Mouse (Mus musculus) B cell, adult 62 days (primary cell): ENCODE measurements around the gene Tnfrsf18. TPM values are rescaled to one million over a fixed set of nuclear protein-coding genes. Genes with fewer than 3 reads are reported as not detected.

Source experiments
- total RNA-seq: library from RNA; stranded (reverse); gene quantifications from 4 replicates; pipeline ENCODE4 v1.2.4, GENCODE M21; 2023

Gene Tnfrsf18
- 11.4 to 20.8 TPM (median 16.6 TPM) in 4 replicates for total RNA-seq

DNA sequence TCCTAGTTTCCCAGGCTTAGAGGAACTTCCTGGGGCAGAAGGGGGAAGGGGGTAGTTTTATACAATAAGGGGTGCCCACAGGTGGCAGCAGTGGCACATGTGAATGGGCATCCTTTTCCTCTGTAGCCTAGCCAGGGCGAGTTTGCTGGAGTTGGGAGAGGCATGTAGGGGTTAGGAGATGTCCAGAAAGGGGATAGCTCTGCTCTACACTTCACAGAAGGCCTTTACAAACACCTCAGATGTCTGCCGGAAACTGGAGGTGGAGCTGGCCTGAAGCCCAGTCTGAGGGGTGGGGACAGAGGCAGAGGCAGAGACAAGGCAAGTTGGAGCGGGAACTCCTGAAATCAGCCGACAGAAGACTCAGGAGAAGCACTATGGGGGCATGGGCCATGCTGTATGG is at the start of gene Tnfrsf18:
Gene Tnfrsf18 (plus strand): TSS at position 152 of the 400 bp plus-strand sequence.

DNA sequence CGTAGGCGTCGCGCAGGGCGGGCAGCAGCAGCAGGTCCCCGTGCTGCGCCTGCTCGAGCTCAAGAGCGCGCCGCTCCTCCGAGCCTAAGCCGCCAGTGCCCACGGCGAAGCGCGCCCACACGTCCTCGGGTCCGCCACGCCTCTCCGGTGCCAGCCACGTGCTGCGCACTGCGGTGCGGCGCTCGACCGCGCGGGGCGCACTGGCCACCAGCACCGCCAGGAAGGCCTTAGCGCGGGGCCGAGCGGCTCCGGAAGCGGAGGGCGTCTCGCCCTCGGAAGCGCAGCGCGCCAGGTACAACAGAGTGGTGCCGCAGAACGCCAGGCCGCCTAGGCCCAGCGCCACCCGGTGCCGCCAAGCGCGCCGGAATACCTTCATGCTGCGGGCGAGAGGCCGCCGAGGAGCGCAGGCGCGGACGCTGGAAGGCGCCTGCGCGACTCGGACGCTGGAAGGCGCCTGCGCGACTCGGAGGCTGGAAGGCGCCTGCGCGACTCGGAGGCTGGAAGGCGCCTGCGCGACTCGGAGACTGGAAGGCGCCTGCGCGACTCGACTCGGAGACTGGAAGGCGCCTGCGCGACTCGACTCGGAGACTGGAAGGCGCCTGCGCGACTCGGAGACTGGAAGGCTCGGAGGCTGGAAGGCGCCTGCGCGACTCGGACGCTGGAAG is 33.6 kb upstream of the Tnfrsf18 start, which contains the start of the genes B3galt6 and Sdf4:
Gene B3galt6 (minus strand): TSS at position 409 of the 665 bp plus-strand sequence.
Gene Sdf4 (plus strand): TSS at position 632 of the 665 bp plus-strand sequence.

DNA sequence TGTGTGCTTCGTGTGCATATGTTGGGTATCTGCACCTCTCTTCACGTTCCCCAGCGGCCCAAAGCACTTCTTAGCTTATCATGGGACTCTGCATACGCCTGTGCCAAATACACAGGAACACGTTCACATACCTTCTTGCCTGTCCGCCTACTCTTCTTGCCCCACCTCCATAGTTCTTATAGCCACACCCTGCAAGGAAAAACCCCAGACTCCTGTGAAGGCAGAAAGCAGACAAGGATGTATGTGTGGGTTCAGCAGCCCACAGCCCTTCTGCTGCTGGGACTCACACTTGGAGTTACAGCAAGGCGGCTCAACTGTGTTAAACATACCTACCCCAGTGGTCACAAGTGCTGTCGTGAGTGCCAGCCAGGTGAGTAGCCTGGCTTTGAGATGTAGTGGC is 12.3 kb upstream of the Tnfrsf18 start, which contains the start of gene Tnfrsf4:
Gene Tnfrsf4 (plus strand): TSS at position 207 of the 400 bp plus-strand sequence.

DNA sequence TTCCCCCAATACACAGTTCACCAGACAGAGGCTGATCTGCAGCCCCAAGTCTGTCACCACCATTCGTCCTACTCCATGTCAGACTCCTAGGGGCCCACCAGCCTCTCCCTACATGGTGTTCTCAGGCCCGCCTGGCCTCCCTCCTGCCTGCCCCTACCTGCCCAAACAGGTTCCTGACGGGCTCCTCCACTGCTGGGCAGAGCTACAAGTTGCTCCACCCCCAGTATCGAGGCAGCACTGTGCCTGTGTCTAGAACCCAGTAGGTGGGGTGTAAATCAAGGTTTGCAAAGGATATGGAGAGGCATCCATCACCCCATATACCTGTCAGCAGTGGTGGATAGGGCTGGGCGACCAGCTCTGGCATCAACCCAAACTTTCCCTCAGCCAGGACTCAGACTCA is 33.3 kb downstream of the Tnfrsf18 start, which contains the start of gene Ttll10:
Gene Ttll10 (minus strand): TSS at position 154 of the 400 bp plus-strand sequence.

Other genes starting within 250 kb of the Tnfrsf18 start
- gene Tmem88b, start 240.3 kb upstream of the Tnfrsf18 start, total RNA-seq, result not detected in 4 replicates
- gene Ankrd65, start 235.7 kb upstream of the Tnfrsf18 start, total RNA-seq, result not detected in 4 replicates
- 33.6 to 45.8 TPM (median 44.3 TPM) in 4 replicates for gene Mrpl20, start 223.3 kb upstream of the Tnfrsf18 start, total RNA-seq
- 218 to 240 TPM (median 224 TPM) in 4 replicates for gene Ccnl2, start 213.7 kb upstream of the Tnfrsf18 start, total RNA-seq
- gene Aurkaip1, start 194.9 kb upstream of the Tnfrsf18 start, total RNA-seq, result 68.9 to 81.9 TPM (median 72.2 TPM) in 4 replicates
- 7.0 to 12.1 TPM (median 9.7 TPM) in 4 replicates for gene Mxra8, start 186.5 kb upstream of the Tnfrsf18 start, total RNA-seq
- 70.4 to 73.0 TPM (median 71.2 TPM) in 4 replicates for gene Dvl1, start 178.8 kb upstream of the Tnfrsf18 start, total RNA-seq
- 0.47 to 1.2 TPM (median 1.0 TPM) in 4 replicates for gene Tas1r3, start 162.8 kb upstream of the Tnfrsf18 start, total RNA-seq
- gene Cptp, start 156.7 kb upstream of the Tnfrsf18 start, total RNA-seq, result 8.7 to 10.9 TPM (median 9.2 TPM) in 4 replicates
- 40.8 to 62.5 TPM (median 53.3 TPM) in 4 replicates for gene Ints11, start 156.6 kb upstream of the Tnfrsf18 start, total RNA-seq
- gene Pusl1, start 134.4 kb upstream of the Tnfrsf18 start, total RNA-seq, result 20.2 to 29.6 TPM (median 25.4 TPM) in 4 replicates
- 56.9 to 83.6 TPM (median 66.9 TPM) in 4 replicates for gene Acap3, start 134.3 kb upstream of the Tnfrsf18 start, total RNA-seq
- gene Ube2j2, start 82.3 kb upstream of the Tnfrsf18 start, total RNA-seq, result 108 to 126 TPM (median 115 TPM) in 4 replicates
- 1.3 to 4.5 TPM (median 2.2 TPM) in 4 replicates for gene C1qtnf12, start 63.8 kb upstream of the Tnfrsf18 start, total RNA-seq
- gene B3galt6, start 33.5 kb upstream of the Tnfrsf18 start, total RNA-seq, result 2.3 to 2.6 TPM (median 2.6 TPM) in 4 replicates
- gene Sdf4, start 33.3 kb upstream of the Tnfrsf18 start, total RNA-seq, result 113 to 137 TPM (median 123 TPM) in 4 replicates
- 7.1 to 10.8 TPM (median 9.4 TPM) in 4 replicates for gene Tnfrsf4, start 12.3 kb upstream of the Tnfrsf18 start, total RNA-seq
- not detected in 4 replicates for gene Ttll10, start 33.2 kb downstream of the Tnfrsf18 start, total RNA-seq
- gene 9430015G10Rik, start 83.8 kb downstream of the Tnfrsf18 start, total RNA-seq, result 52.8 to 58.1 TPM (median 55.8 TPM) in 4 replicates
- gene Rnf223, start 104.3 kb downstream of the Tnfrsf18 start, total RNA-seq, result 0.45 to 1.2 TPM (median 0.82 TPM) in 4 replicates
- gene Agrn, start 171.3 kb downstream of the Tnfrsf18 start, total RNA-seq, result 2.0 to 4.2 TPM (median 3.2 TPM) in 4 replicates
- 4.2 to 9.6 TPM (median 6.1 TPM) in 4 replicates for gene Isg15, start 174.7 kb downstream of the Tnfrsf18 start, total RNA-seq
- 10.1 to 11.5 TPM (median 10.2 TPM) in 4 replicates for gene AW011738, start 177.1 kb downstream of the Tnfrsf18 start, total RNA-seq
- 0.18 to 0.24 TPM (median 0.21 TPM) in 4 replicates for gene Perm1, start 189.7 kb downstream of the Tnfrsf18 start, total RNA-seq
- gene Plekhn1, start 208.7 kb downstream of the Tnfrsf18 start, total RNA-seq, result 37.6 to 41.1 TPM (median 38.6 TPM) in 4 replicates
- gene Noc2l, start 209.8 kb downstream of the Tnfrsf18 start, total RNA-seq, result 94.5 to 98.7 TPM (median 97.8 TPM) in 4 replicates
- gene Samd11, start 229.5 kb downstream of the Tnfrsf18 start, total RNA-seq, result 7.5 to 12.3 TPM (median 10.3 TPM) in 4 replicates